Comparison of ENCODE assay signal across 15 mouse cellular contexts in the genomic region with DNA sequence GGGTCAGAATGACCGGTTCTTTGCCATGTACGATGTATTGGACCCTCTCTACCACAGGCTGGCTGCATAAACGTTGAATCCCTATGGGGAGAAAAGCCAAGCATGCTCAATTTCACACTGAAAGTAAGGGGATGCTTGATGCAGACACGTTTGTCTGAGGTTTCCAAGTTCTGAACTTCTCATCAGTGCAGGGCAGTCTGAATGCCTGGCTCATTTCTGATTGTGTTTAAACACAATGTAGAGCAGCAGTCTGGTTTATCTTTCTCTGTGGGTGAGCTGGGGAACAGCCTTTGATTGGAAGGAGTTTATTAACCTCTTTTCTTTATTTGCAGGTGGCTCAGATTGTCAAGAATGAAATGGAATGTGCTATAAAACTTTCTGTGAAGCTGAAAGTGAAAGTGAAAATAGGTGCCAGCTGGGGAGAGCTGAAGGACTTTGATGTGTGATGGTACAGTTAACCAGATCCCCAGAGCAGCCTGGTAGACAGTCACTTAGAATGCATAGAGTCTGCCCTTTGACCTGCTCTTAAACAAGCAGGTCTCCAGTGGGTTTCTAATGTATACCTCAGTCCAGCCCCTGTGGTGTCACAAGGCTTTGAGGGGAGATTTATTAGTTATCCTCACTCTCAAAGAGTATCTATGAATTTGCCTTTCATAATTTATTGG.
DNase-seq lines count a peak whose midpoint lies in the region; ATAC-seq lines count a peak whose summit lies in the region.
"Had no signal": no experiment of that assay in that cellular context is flagged by ENCODE, and none has a peak within 500 bp of the region (broad histone marks: within the 10 kb centered on the region; RNA-seq: fewer than 3 reads in every experiment).

No protein-coding gene starts in this region.

- peak; percentile 11; the same call in 1 of the 2 replicates for ATAC-seq in neural tube, embryonic 14.5 days (ENCODE audit: low read depth)
- no peak for ATAC-seq in neural tube, embryonic 15.5 days (ENCODE audit: low FRiP score)

- WGBS in neural tube, embryonic 14.5 days = 50% methylated on average over 4 of the region's 4 CpGs
- WGBS in neural tube, embryonic 15.5 days = 55% methylated on average over 4 of the region's 4 CpGs

- peak; percentile 4 for DNase-seq in adrenal gland, postnatal 10 days
- DNase-seq in adrenal gland, postnatal 25 days = no peak
- peak; percentile 39 for DNase-seq in mesoderm, embryonic 11.5 days (ENCODE audit: low read depth, low spot score)
- peak; percentile 29 to 30 for DNase-seq in thymus, postnatal 36 days
- no peak for DNase-seq in urinary bladder, postnatal 14 days (ENCODE audit: low spot score)
- no peak for DNase-seq in ovary, postnatal 14 days (ENCODE audit: low spot score)
- DNase-seq: cerebellum, adult 9-11 months; heart, adult 2 months; spleen, adult 18-20 months had no signal

- H3K36me3 ChIP-seq in neural tube, embryonic 14.5 days (ENCODE audit: control insufficient read depth, insufficient read depth, low read length) = no peaks in the 10 kb centered on the region
- 0 out of 2 replicates have a peak, but pooled peaks cover 2% of the 10 kb centered on the region for H3K36me3 ChIP-seq in neural tube, embryonic 15.5 days

- no peak overlapping the region for H3K4me3 ChIP-seq in neural tube, embryonic 14.5 days (ENCODE audit: low read depth, low read length)
- H3K4me3 ChIP-seq in neural tube, embryonic 15.5 days (replicated peaks) = no peak overlapping the region
- H3K4me3 ChIP-seq: heart, adult 2 months; kidney, embryonic 15.5 days; liver, embryonic 15.5 days; midbrain, embryonic 12.5 days had no signal

- H3K9me3 ChIP-seq in neural tube, embryonic 14.5 days (ENCODE audit: control insufficient read depth, low read length) = no peaks in the 10 kb centered on the region
- H3K9me3 ChIP-seq in neural tube, embryonic 15.5 days (replicated peaks) = no peaks in the 10 kb centered on the region; the same call in 1 of the 2 replicates
- H3K9me3 ChIP-seq: kidney, embryonic 15.5 days; liver, embryonic 15.5 days; midbrain, embryonic 12.5 days had no signal

- no peak overlapping the region for H3K9ac ChIP-seq in neural tube, embryonic 14.5 days (replicated peaks; ENCODE audit: low read depth, low read length)
- no peak overlapping the region for H3K9ac ChIP-seq in neural tube, embryonic 15.5 days (replicated peaks)
- H3K9ac ChIP-seq: hindbrain, embryonic 14.5 days; kidney, embryonic 15.5 days; liver, embryonic 15.5 days; midbrain, embryonic 12.5 days had no signal

- no peak overlapping the region for H3K4me2 ChIP-seq in neural tube, embryonic 14.5 days (ENCODE audit: low read depth, low read length)
- no peak overlapping the region for H3K4me2 ChIP-seq in neural tube, embryonic 15.5 days
- H3K4me2 ChIP-seq: hindbrain, embryonic 14.5 days; kidney, embryonic 15.5 days; liver, embryonic 15.5 days; midbrain, embryonic 12.5 days had no signal

- H3K27ac ChIP-seq in neural tube, embryonic 14.5 days (ENCODE audit: low read depth, low read length) = no peak overlapping the region
- H3K27ac ChIP-seq in neural tube, embryonic 15.5 days (replicated peaks) = no peak overlapping the region
- H3K27ac ChIP-seq: heart, adult 2 months; hindbrain, embryonic 14.5 days; kidney, embryonic 15.5 days; liver, embryonic 15.5 days; midbrain, embryonic 12.5 days had no signal

- no peaks in the 10 kb centered on the region for H3K4me1 ChIP-seq in neural tube, embryonic 14.5 days (ENCODE audit: control insufficient read depth, insufficient read depth, low read length)
- H3K4me1 ChIP-seq in neural tube, embryonic 15.5 days = no peaks in the 10 kb centered on the region
- H3K4me1 ChIP-seq: kidney, embryonic 15.5 days; liver, embryonic 15.5 days; midbrain, embryonic 12.5 days had no signal

- no peaks in the 10 kb centered on the region for H3K27me3 ChIP-seq in neural tube, embryonic 14.5 days (ENCODE audit: control insufficient read depth, insufficient read depth, low read length)
- no peaks in the 10 kb centered on the region for H3K27me3 ChIP-seq in neural tube, embryonic 15.5 days (replicated peaks)
- H3K27me3 ChIP-seq: kidney, embryonic 15.5 days; liver, embryonic 15.5 days; midbrain, embryonic 12.5 days had no signal

Comparison
In these comparisons a context has a peak if more than half of its experiments do, and no peak if none do; other contexts are left out.
1. DNase-seq: peak in adrenal gland, postnatal 10 days (single experiment), mesoderm, embryonic 11.5 days (single experiment) and thymus, postnatal 36 days (2 of 2); none in adrenal gland, postnatal 25 days (single experiment), urinary bladder, postnatal 14 days (single experiment) and ovary, postnatal 14 days (single experiment).